Mouse (Mus musculus): ENCODE results near the gene Galntl6. TPM values are rescaled to one million over a fixed set of nuclear protein-coding genes. Genes with fewer than 3 reads are reported as not detected.

Galntl6 gene
- polyA plus RNA-seq, 1 experiment, result 0.37 TPM

DNA sequence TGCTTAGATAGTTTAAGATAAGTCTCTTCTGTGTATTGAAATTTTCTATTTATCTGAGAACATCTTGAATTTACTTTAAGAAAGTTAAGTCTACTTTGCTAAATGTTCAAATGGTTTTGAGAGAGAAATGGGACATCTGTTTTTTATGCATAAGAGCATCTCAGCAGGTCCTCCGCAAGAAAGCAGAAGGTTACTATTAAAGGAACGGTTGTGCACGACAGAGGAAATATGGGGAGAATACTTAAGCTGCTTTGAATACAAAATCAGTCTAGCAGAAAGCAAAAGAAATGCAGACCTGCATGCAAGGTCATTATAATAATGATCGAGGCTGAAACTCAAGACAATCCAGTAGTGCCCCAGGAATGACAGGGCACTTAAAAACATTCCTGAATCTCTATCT lies 621.0 kb downstream of the Galntl6 start:
- H3K27ac ChIP-seq (ENCODE audit: control insufficient read depth, insufficient read depth, low read depth, low read length, poor library complexity), result no peak overlapping the region

GRCm38 (mm10) chr8:58290080-58290479 lies 622.4 kb downstream of the Galntl6 start:
- TF ChIP-seq POLR2A (IDR thresholded peaks at IDR 0.05; ENCODE audit: borderline replicate concordance, control insufficient read depth, low read depth, low read length) (no peak), CTCF (IDR thresholded peaks at IDR 0.05; ENCODE audit: control insufficient read depth, insufficient read depth, low read length) (no peak)
- Histone ChIP-seq H3K4me1 (ENCODE audit: control insufficient read depth, insufficient read depth, low read length) (no peaks in the 10 kb centered on the region), H3K4me3 (replicated peaks; ENCODE audit: control insufficient read depth, low read depth, low read length) (no peak overlapping the region), H3K27ac (ENCODE audit: control insufficient read depth, insufficient read depth, low read depth, low read length, poor library complexity) (no peak overlapping the region)

More for the DNA sequence above, 621.0 kb downstream of the Galntl6 start:
- Histone ChIP-seq H3K4me3 (replicated peaks; ENCODE audit: control insufficient read depth, low read depth, low read length) (no peak overlapping the region), H3K4me1 (ENCODE audit: control insufficient read depth, insufficient read depth, low read length) (no peaks in the 10 kb centered on the region)
- TF ChIP-seq CTCF (IDR thresholded peaks at IDR 0.05; ENCODE audit: control insufficient read depth, insufficient read depth, low read length) (no peak), POLR2A (IDR thresholded peaks at IDR 0.05; ENCODE audit: borderline replicate concordance, control insufficient read depth, low read depth, low read length) (no peak)
- 80% methylated on average over 4 of the region's 4 CpGs for WGBS

DNA sequence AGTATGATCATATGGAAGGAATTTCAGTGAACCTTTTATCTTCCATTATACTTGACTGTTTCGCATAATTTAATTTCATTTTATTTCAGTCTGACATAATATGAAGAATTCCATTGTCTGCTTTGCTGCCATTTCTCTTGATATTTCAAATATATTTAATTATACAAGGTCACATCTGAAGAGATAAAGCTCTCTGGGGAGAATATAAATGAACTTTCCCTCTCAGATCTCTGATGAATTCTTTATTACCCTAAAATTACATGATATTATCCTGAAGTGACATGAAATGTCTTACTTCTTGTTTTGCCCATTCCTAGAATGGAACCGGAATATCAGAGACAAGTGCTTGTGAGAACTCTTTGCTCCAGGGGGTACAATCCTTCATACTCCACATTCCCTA lies 647.0 kb downstream of the Galntl6 start:
- 82% methylated on average over 2 of the region's 2 CpGs for WGBS
- TF ChIP-seq POLR2A (IDR thresholded peaks at IDR 0.05; ENCODE audit: borderline replicate concordance, control insufficient read depth, low read depth, low read length) (no peak), CTCF (IDR thresholded peaks at IDR 0.05; ENCODE audit: control insufficient read depth, insufficient read depth, low read length) (no peak)
- Histone ChIP-seq H3K4me1 (ENCODE audit: control insufficient read depth, insufficient read depth, low read length) (no peaks in the 10 kb centered on the region), H3K27ac (ENCODE audit: control insufficient read depth, insufficient read depth, low read depth, low read length, poor library complexity) (no peak overlapping the region), H3K4me3 (replicated peaks; ENCODE audit: control insufficient read depth, low read depth, low read length) (no peak overlapping the region)

DNA sequence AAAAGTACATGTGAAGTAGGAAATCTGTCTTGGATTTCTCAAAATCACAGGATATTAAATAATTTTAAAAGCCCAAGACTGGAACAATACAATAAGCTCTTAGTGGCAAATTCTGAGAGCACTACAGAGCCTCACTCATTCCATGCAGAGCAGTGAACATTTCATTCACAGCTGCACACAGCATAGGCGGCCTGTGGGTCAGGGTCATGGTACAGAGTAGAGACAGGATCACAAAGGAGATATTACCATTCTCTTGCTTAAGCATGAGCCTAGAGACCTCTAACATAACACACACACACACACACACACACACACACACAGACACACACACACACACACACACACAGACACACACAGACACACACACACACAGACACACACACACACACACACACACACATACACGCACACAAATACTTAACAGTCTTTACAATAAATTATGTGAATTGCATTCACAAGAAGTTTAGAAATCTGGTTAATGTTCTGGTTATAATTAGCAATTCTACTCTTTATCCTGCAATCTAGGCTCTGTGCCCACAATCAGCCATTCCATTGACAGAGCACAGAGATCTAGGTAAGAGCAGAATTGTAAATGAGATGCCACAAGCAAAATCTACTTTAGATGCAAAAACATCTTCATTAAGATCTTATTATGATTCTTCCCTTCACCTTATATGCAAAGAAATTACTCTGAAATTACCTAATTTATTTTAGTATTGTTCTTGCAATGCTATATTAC lies 653.7 kb downstream of the Galntl6 start:
- WGBS, result 69% methylated on average over 2 of the region's 2 CpGs
- no peaks in the 10 kb centered on the region for H3K4me1 ChIP-seq (ENCODE audit: control insufficient read depth, insufficient read depth, low read length)
- no peak overlapping the region for H3K4me3 ChIP-seq (replicated peaks; ENCODE audit: control insufficient read depth, low read depth, low read length)
- TF ChIP-seq CTCF (IDR thresholded peaks at IDR 0.05; ENCODE audit: control insufficient read depth, insufficient read depth, low read length), result no peak
- no peak for TF ChIP-seq POLR2A (IDR thresholded peaks at IDR 0.05; ENCODE audit: borderline replicate concordance, control insufficient read depth, low read depth, low read length)
- no peak overlapping the region for H3K27ac ChIP-seq (ENCODE audit: control insufficient read depth, insufficient read depth, low read depth, low read length, poor library complexity)

GRCm38 (mm10) chr8:58253620-58254019 lies 658.8 kb downstream of the Galntl6 start:
- WGBS, result 63% methylated on average over 1 of the region's 1 CpGs
- Histone ChIP-seq H3K27ac (ENCODE audit: control insufficient read depth, insufficient read depth, low read depth, low read length, poor library complexity) (no peak overlapping the region), H3K4me1 (ENCODE audit: control insufficient read depth, insufficient read depth, low read length) (no peaks in the 10 kb centered on the region), H3K4me3 (replicated peaks; ENCODE audit: control insufficient read depth, low read depth, low read length) (no peak overlapping the region)
- no peak for TF ChIP-seq POLR2A (IDR thresholded peaks at IDR 0.05; ENCODE audit: borderline replicate concordance, control insufficient read depth, low read depth, low read length)
- no peak for TF ChIP-seq CTCF (IDR thresholded peaks at IDR 0.05; ENCODE audit: control insufficient read depth, insufficient read depth, low read length)

GRCm38 (mm10) chr8:58244830-58245229 lies 667.6 kb downstream of the Galntl6 start:
- 61% methylated on average over 3 of the region's 3 CpGs for WGBS
- Histone ChIP-seq H3K27ac (ENCODE audit: control insufficient read depth, insufficient read depth, low read depth, low read length, poor library complexity) (no peak overlapping the region), H3K4me1 (ENCODE audit: control insufficient read depth, insufficient read depth, low read length) (no peaks in the 10 kb centered on the region), H3K4me3 (replicated peaks; ENCODE audit: control insufficient read depth, low read depth, low read length) (no peak overlapping the region)
- TF ChIP-seq CTCF (IDR thresholded peaks at IDR 0.05; ENCODE audit: control insufficient read depth, insufficient read depth, low read length) (no peak), POLR2A (IDR thresholded peaks at IDR 0.05; ENCODE audit: borderline replicate concordance, control insufficient read depth, low read depth, low read length) (no peak)

DNA sequence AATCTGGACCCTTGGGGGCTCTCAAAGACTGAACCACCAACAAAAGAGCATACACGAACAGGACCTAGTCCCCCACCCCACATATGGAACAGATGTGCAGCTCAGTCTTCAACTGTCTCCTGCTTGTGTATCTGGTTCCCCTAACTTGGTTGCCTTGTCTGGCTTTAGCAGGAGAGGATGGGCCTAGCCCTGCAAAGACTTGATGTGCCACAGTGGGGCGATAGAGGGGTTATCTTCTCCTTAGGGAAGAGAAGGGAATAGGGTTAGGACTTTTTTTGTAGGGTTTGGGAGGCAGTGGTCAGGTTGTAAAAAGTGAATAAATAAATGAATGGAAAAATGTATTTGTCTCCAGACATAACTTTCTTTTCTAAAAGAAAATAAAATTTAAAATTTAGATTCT lies 678.2 kb downstream of the Galntl6 start:
- H3K27ac ChIP-seq (ENCODE audit: control insufficient read depth, insufficient read depth, low read depth, low read length, poor library complexity), result no peak overlapping the region
- TF ChIP-seq CTCF (IDR thresholded peaks at IDR 0.05; ENCODE audit: control insufficient read depth, insufficient read depth, low read length) (no peak), POLR2A (IDR thresholded peaks at IDR 0.05; ENCODE audit: borderline replicate concordance, control insufficient read depth, low read depth, low read length) (no peak)
- 21% methylated on average over 2 of the region's 2 CpGs for WGBS
- no peak overlapping the region for H3K4me3 ChIP-seq (replicated peaks; ENCODE audit: control insufficient read depth, low read depth, low read length)
- no peaks in the 10 kb centered on the region for H3K4me1 ChIP-seq (ENCODE audit: control insufficient read depth, insufficient read depth, low read length)

GRCm38 (mm10) chr8:58228725-58229124 lies 683.7 kb downstream of the Galntl6 start:
- no peak for TF ChIP-seq POLR2A (IDR thresholded peaks at IDR 0.05; ENCODE audit: borderline replicate concordance, control insufficient read depth, low read depth, low read length)
- TF ChIP-seq CTCF (IDR thresholded peaks at IDR 0.05; ENCODE audit: control insufficient read depth, insufficient read depth, low read length), result no peak
- no peak overlapping the region for H3K4me3 ChIP-seq (replicated peaks; ENCODE audit: control insufficient read depth, low read depth, low read length)
- no peaks in the 10 kb centered on the region for H3K4me1 ChIP-seq (ENCODE audit: control insufficient read depth, insufficient read depth, low read length)
- WGBS, result 68% methylated on average over 1 of the region's 1 CpGs
- H3K27ac ChIP-seq (ENCODE audit: control insufficient read depth, insufficient read depth, low read depth, low read length, poor library complexity), result no peak overlapping the region

- H3K27ac ChIP-seq (ENCODE audit: control insufficient read depth, insufficient read depth, low read depth, low read length, poor library complexity), result no peak overlapping the region
- no peak for TF ChIP-seq CTCF (IDR thresholded peaks at IDR 0.05; ENCODE audit: control insufficient read depth, insufficient read depth, low read length)
- TF ChIP-seq POLR2A (IDR thresholded peaks at IDR 0.05; ENCODE audit: borderline replicate concordance, control insufficient read depth, low read depth, low read length), result no peak
- 77% methylated on average over 8 of the region's 8 CpGs for WGBS
- no peaks in the 10 kb centered on the region for H3K4me1 ChIP-seq (ENCODE audit: control insufficient read depth, insufficient read depth, low read length)
- H3K4me3 ChIP-seq (replicated peaks; ENCODE audit: control insufficient read depth, low read depth, low read length), result no peak overlapping the region
Measured at GRCm38 (mm10) chr8:58217885-58218284, 694.6 kb downstream of the Galntl6 start.
